Mouse (Mus musculus) frontal cortex, adult 2 months (tissue): ENCODE results near the gene Abcb1b. TPM values are rescaled to one million over a fixed set of nuclear protein-coding genes. Genes with fewer than 3 reads are reported as not detected.
"Not testable (repeated sequence)": the region's sequence is repeated elsewhere in the genome, so short reads cannot be mapped to it uniquely, and the experiment has no call there.

Source experiments
- DNase-seq, 2 experiments: peaks; one replicate each; pipeline ENCODE4 v3.0.0; 2022; ENCODE audit warnings: low spot score in 1 of 2; ENCODE audit errors: extremely low spot score in 1 of 2
- polyA plus RNA-seq: library from polyadenylated mRNA; depleted of rRNA; stranded (reverse); fragments of >200 nt; gene quantifications from 2 replicates; pipeline ENCODE4 v1.2.3, GENCODE M21; 2012; rRNA removed

Gene Abcb1b
- 1.9 and 2.0 TPM in 2 replicates for polyA plus RNA-seq

- peak in 1 of 2 experiments; percentile 59 for DNase-seq
These were observed at the start of gene Abcb1b for GRCm38 (mm10) chr5:8797987-8798751. Abcb1b (plus strand) TSS chr5:8798147.

- no peak for DNase-seq
These were observed 25.1 kb upstream of the Abcb1b start for GRCm38 (mm10) chr5:8772866-8773265.

- no peak for DNase-seq
These were observed 19.6 kb upstream of the Abcb1b start for GRCm38 (mm10) chr5:8778311-8778710.

GRCm38 (mm10) chr5:8778751-8779150 is 19.2 kb upstream of the Abcb1b start:
- no peak for DNase-seq

- DNase-seq: no peak
These were observed 5.7 kb upstream of the Abcb1b start for GRCm38 (mm10) chr5:8792281-8792680.

- DNase-seq: no peak
These were observed 787 bp downstream of the Abcb1b start for GRCm38 (mm10) chr5:8798752-8799115.

- DNase-seq: no peak
These were observed 7.8 kb downstream of the Abcb1b start for GRCm38 (mm10) chr5:8805742-8806141.

GRCm38 (mm10) chr5:8807137-8808004 is 9.4 kb downstream of the Abcb1b start:
- DNase-seq: no peak

- no peak for DNase-seq
These were observed 15.9 kb downstream of the Abcb1b start for GRCm38 (mm10) chr5:8813872-8814271.

- DNase-seq: no peak
These were observed 22.0 kb downstream of the Abcb1b start for GRCm38 (mm10) chr5:8819635-8820591.

GRCm38 (mm10) chr5:8820592-8821104 is 22.7 kb downstream of the Abcb1b start:
- not testable (repeated sequence) for DNase-seq

- DNase-seq: no peak
These were observed 40.9 kb downstream of the Abcb1b start for GRCm38 (mm10) chr5:8838661-8839438.

- no peak for DNase-seq
These were observed 41.7 kb downstream of the Abcb1b start for GRCm38 (mm10) chr5:8839651-8840050.

GRCm38 (mm10) chr5:8840887-8841286 is 42.9 kb downstream of the Abcb1b start:
- peak; percentile 8 to 72 for DNase-seq

GRCm38 (mm10) chr5:8842815-8843214 is 44.9 kb downstream of the Abcb1b start:
- DNase-seq: no peak

GRCm38 (mm10) chr5:8848607-8849575 is 50.9 kb downstream of the Abcb1b start:
- DNase-seq: not testable (repeated sequence)

- no peak for DNase-seq
These were observed 52.9 kb downstream of the Abcb1b start for GRCm38 (mm10) chr5:8850851-8851250.

GRCm38 (mm10) chr5:8857201-8857600 is 59.3 kb downstream of the Abcb1b start:
- no peak for DNase-seq
